Mouse (Mus musculus): ENCODE measurements around the gene Slc25a24. TPM values are rescaled to one million over a fixed set of nuclear protein-coding genes. Genes with fewer than 3 reads are reported as not detected.
A peak's percentile ranks its signal among the peaks of the same experiment; 100 is the strongest.

Gene Slc25a24
- polyA plus RNA-seq, 1 experiment from 2014 or later, result 3.6 TPM

DNA sequence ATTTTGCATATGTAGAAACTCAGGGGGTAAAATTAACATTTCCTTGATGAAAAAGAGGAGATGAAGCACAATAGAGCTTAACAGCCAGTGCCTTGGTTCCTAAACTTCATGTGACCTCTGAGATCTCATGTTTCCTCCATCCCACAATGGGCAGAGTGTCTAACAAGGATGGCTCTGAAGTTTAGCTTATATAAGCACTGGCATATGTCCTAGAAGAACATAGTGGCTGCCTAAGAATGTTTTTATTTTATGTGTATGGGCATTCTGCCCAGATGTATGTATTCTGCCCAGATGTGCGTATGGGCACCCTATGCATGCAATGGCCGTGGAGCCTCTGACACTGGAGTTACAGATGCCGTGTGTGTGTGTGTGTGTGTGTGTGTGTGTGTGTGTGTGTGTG is 34.5 kb downstream of the Slc25a24 start:
- H3K9ac ChIP-seq (ENCODE audit: low read depth, low read length), result no peak overlapping the region
- no peak overlapping the region for H3K4me2 ChIP-seq (ENCODE audit: low read length)
- no peaks in the 10 kb centered on the region for H3K36me3 ChIP-seq (ENCODE audit: control insufficient read depth, insufficient read depth, low read length)
- no peak for ATAC-seq
- no peaks in the 10 kb centered on the region for H3K4me1 ChIP-seq (ENCODE audit: control insufficient read depth, insufficient read depth, low read depth, low read length)
- WGBS, result 72% methylated on average over 3 of the region's 3 CpGs
- H3K9me3 ChIP-seq (ENCODE audit: control insufficient read depth, low read length), result no peaks in the 10 kb centered on the region
- no peaks in the 10 kb centered on the region for H3K27me3 ChIP-seq (replicated peaks; ENCODE audit: control insufficient read depth, insufficient read depth, low read length)
- H3K27ac ChIP-seq (ENCODE audit: low read depth, low read length), result no peak overlapping the region
- H3K4me3 ChIP-seq (ENCODE audit: low read length), result no peak overlapping the region

DNA sequence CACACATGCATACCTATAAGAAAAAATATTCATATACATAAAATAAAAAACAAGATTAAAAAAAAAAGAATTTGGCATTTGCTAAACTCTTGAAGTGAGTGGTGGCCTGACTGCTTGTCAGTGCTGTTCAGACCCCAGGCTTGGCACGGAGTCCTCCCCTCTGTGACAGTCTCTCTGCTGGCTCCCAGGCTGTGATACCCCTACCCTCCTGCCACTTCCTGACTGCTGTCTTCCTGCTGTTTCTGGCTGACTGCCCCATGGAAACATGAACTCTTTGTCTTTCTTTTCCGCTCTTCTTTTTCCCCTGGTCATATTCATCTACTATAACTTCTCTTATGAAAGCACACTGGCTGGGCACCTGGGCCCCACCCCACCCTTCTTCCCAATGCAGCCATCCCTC is 41.1 kb downstream of the Slc25a24 start:
- Histone ChIP-seq H3K9me3 (ENCODE audit: control insufficient read depth, low read length) (no peaks in the 10 kb centered on the region), H3K27ac (ENCODE audit: low read depth, low read length) (no peak overlapping the region), H3K36me3 (ENCODE audit: control insufficient read depth, insufficient read depth, low read length) (no peaks in the 10 kb centered on the region), H3K9ac (ENCODE audit: low read depth, low read length) (no peak overlapping the region), H3K4me2 (ENCODE audit: low read length) (no peak overlapping the region), H3K27me3 (replicated peaks; ENCODE audit: control insufficient read depth, insufficient read depth, low read length) (no peaks in the 10 kb centered on the region), H3K4me3 (ENCODE audit: low read length) (no peak overlapping the region), H3K4me1 (ENCODE audit: control insufficient read depth, insufficient read depth, low read depth, low read length) (no peaks in the 10 kb centered on the region)
- 61% methylated on average over 2 of the region's 2 CpGs for WGBS
- ATAC-seq, result peak; percentile 52; the same call in 1 of the 2 replicates

DNA sequence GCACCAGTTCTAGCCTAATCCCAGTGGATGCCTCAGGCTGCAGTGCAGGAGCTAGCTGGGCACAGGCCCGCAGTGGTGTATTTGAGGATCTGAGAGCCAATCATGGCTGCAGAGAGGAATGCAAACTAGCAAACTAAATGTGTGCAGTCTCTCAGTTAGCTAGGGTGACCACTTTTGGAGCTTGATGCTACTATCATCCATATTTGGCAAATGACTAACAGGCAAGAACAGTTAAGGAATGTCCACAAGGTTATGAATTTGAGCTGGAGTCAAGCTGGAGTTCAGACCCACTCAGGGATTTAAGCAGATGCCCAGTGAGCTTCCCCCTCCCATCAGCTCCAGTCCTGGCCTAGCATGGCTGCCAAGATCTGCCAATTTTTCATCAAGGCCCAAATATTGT is 41.7 kb downstream of the Slc25a24 start:
- Histone ChIP-seq H3K36me3 (ENCODE audit: control insufficient read depth, insufficient read depth, low read length) (no peaks in the 10 kb centered on the region), H3K4me2 (ENCODE audit: low read length) (no peak overlapping the region), H3K27ac (ENCODE audit: low read depth, low read length) (no peak overlapping the region), H3K9ac (ENCODE audit: low read depth, low read length) (no peak overlapping the region), H3K9me3 (ENCODE audit: control insufficient read depth, low read length) (no peaks in the 10 kb centered on the region), H3K4me1 (ENCODE audit: control insufficient read depth, insufficient read depth, low read depth, low read length) (no peaks in the 10 kb centered on the region), H3K27me3 (replicated peaks; ENCODE audit: control insufficient read depth, insufficient read depth, low read length) (no peaks in the 10 kb centered on the region), H3K4me3 (ENCODE audit: low read length) (no peak overlapping the region)
- no peak for ATAC-seq
- WGBS, result 94% methylated on average over 1 of the region's 1 CpGs

DNA sequence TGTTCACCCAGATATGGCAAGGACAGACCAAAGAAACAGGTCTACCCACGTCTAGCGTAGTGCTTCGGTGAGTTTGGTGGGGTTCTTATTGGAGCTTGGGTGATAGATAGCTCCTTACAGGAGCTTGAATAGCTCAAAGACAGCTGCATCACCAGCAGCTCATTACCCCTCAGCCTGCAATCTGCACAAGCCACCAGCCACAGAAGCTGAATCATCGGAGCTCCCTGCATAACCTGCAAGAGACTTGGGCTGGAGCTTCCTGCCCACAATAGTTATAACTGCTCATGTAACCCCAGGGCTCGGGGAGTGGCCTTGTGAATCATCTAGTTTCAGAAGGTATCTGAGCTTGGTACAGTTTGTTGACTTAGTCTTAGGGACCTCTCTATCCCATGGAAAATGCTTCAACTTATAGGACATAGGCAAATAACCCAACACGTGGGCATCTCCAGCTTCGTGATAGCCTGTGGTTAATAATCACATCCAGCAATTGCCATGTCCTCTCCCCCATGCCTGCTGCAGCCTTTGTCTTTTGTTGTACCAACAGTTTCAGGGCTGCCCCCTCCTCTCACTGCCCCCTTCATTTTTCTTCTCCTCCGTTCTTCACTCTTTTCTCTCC is 42.4 kb downstream of the Slc25a24 start:
- no peaks in the 10 kb centered on the region for H3K27me3 ChIP-seq (replicated peaks; ENCODE audit: control insufficient read depth, insufficient read depth, low read length)
- WGBS, result 83% methylated on average over 8 of the region's 8 CpGs
- no peak overlapping the region for H3K9ac ChIP-seq (ENCODE audit: low read depth, low read length)
- H3K4me3 ChIP-seq (ENCODE audit: low read length), result no peak overlapping the region
- no peak for ATAC-seq
- H3K27ac ChIP-seq (ENCODE audit: low read depth, low read length), result no peak overlapping the region
- no peaks in the 10 kb centered on the region for H3K36me3 ChIP-seq (ENCODE audit: control insufficient read depth, insufficient read depth, low read length)
- no peaks in the 10 kb centered on the region for H3K9me3 ChIP-seq (ENCODE audit: control insufficient read depth, low read length)
- no peak overlapping the region for H3K4me2 ChIP-seq (ENCODE audit: low read length)
- no peaks in the 10 kb centered on the region for H3K4me1 ChIP-seq (ENCODE audit: control insufficient read depth, insufficient read depth, low read depth, low read length)

DNA sequence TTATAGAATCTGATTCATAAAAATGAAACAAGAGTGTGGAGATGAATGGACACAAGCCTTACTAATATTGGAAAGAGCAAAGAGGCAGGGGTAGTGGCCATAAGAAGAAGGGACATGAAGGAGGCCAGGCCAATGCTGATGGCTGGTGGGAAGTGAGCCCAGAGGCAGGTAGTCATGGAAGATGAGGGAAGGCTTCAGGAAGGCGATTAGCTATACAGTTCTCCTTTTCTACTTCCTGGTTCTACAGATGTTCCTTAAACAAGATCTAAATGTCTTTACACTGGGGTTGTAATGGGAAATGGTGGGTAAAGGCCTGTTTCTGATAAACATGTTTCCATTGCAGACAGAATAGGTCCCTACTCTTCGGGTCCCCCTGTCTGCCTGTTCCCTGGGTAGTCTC is 46.2 kb downstream of the Slc25a24 start:
- Histone ChIP-seq H3K27me3 (replicated peaks; ENCODE audit: control insufficient read depth, insufficient read depth, low read length) (no peaks in the 10 kb centered on the region), H3K27ac (ENCODE audit: low read depth, low read length) (no peak overlapping the region), H3K4me2 (ENCODE audit: low read length) (no peak overlapping the region), H3K9ac (ENCODE audit: low read depth, low read length) (no peak overlapping the region), H3K4me3 (ENCODE audit: low read length) (no peak overlapping the region), H3K9me3 (ENCODE audit: control insufficient read depth, low read length) (no peaks in the 10 kb centered on the region), H3K36me3 (ENCODE audit: control insufficient read depth, insufficient read depth, low read length) (no peaks in the 10 kb centered on the region), H3K4me1 (ENCODE audit: control insufficient read depth, insufficient read depth, low read depth, low read length) (no peaks in the 10 kb centered on the region)
- no peak for ATAC-seq
- 95% methylated on average over 2 of the region's 2 CpGs for WGBS

DNA sequence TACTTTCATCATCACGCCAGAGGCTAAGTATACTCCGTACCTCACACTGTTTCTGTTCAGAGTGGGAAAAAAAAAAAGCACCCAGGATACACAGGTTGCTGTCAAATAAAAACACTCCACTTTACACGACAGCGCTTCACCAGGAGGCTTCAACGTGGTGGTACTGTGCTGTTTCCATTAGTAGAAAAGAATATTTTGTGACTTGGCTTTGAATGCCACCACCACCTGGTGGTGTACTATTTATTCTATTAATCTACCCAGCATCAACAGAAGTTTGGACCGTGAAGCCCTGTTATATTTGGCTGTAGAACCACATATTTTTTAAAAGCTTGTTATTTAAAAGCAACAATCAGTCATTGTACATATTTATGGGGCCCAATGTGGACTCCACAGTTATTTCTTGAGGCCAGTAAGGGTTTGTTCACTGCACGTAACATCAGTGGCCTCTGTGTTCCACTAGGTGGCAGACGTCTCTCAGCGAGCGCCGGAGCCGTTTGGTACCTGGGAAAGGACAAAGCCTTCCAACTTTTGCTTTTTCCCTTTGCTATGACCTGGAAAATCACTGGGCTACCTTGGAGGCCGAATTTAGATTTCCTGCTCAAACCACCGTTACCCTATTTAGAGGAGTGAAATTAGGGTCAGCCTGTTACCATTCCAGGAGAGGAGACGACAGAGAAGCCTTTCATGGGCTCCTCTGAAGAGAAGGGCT is 48.3 kb downstream of the Slc25a24 start:
- no peaks in the 10 kb centered on the region for H3K9me3 ChIP-seq (ENCODE audit: control insufficient read depth, low read length)
- H3K27ac ChIP-seq (ENCODE audit: low read depth, low read length), result no peak overlapping the region
- no peaks in the 10 kb centered on the region for H3K27me3 ChIP-seq (replicated peaks; ENCODE audit: control insufficient read depth, insufficient read depth, low read length)
- H3K36me3 ChIP-seq (ENCODE audit: control insufficient read depth, insufficient read depth, low read length), result no peaks in the 10 kb centered on the region
- H3K4me3 ChIP-seq (ENCODE audit: low read length), result no peak overlapping the region
- peak; percentile 93 for ATAC-seq
- no peak overlapping the region for H3K9ac ChIP-seq (ENCODE audit: low read depth, low read length)
- 27% methylated on average over 15 of the region's 15 CpGs for WGBS
- H3K4me1 ChIP-seq (ENCODE audit: control insufficient read depth, insufficient read depth, low read depth, low read length), result no peaks in the 10 kb centered on the region
- peak overlapping the region; percentile 33 for H3K4me2 ChIP-seq (ENCODE audit: low read length)

DNA sequence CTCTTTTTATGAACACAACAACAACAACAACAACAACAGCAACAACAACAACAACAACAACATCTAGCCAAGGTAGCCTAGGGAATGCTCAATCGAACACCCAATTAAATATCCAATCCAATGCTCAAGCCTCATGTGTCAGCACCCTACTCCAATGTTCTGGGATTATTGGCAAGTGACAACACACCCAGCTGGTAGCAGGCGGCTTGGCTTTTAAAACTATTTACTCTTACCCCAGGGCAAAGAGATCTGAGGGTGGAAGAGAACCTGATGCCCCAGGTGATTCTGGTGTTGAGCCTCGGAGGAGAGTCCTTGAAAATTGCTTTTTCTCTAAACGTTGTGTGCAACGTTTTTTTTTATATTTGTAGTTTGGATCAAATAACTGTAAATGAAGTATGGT is 51.4 kb downstream of the Slc25a24 start:
- Histone ChIP-seq H3K4me2 (ENCODE audit: low read length) (no peak overlapping the region), H3K36me3 (ENCODE audit: control insufficient read depth, insufficient read depth, low read length) (no peaks in the 10 kb centered on the region), H3K4me1 (ENCODE audit: control insufficient read depth, insufficient read depth, low read depth, low read length) (no peaks in the 10 kb centered on the region), H3K27ac (ENCODE audit: low read depth, low read length) (no peak overlapping the region), H3K4me3 (ENCODE audit: low read length) (no peak overlapping the region), H3K9me3 (ENCODE audit: control insufficient read depth, low read length) (no peaks in the 10 kb centered on the region), H3K9ac (ENCODE audit: low read depth, low read length) (no peak overlapping the region), H3K27me3 (replicated peaks; ENCODE audit: control insufficient read depth, insufficient read depth, low read length) (no peaks in the 10 kb centered on the region)
- 82% methylated on average over 5 of the region's 5 CpGs for WGBS
- ATAC-seq, result no peak

DNA sequence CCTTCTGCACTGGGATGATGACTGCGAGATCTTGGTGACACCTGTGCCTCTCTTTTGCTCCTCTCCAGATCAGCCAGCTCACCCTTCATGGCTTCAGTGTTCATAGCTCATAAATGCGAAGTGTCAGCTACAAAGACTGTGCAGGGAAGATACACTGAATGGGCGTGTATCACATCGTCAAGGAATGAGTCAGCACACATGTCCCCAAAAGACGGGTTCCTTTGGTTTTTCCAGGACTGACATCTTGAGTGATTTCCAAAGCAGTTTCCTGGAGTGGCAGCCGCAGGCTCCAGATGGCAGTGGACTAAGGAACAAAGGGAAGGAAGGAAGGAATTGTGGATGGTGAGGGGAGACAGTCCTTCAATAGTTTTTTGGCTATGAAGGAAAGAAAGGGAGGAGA is 55.8 kb downstream of the Slc25a24 start:
- H3K27me3 ChIP-seq (replicated peaks; ENCODE audit: control insufficient read depth, insufficient read depth, low read length), result no peaks in the 10 kb centered on the region
- no peak overlapping the region for H3K4me3 ChIP-seq (ENCODE audit: low read length)
- H3K9me3 ChIP-seq (ENCODE audit: control insufficient read depth, low read length), result no peaks in the 10 kb centered on the region
- no peaks in the 10 kb centered on the region for H3K36me3 ChIP-seq (ENCODE audit: control insufficient read depth, insufficient read depth, low read length)
- 36% methylated on average over 6 of the region's 6 CpGs for WGBS
- peak; percentile 44; the same call in 1 of the 2 replicates for ATAC-seq
- no peak overlapping the region for H3K4me2 ChIP-seq (ENCODE audit: low read length)
- H3K4me1 ChIP-seq (ENCODE audit: control insufficient read depth, insufficient read depth, low read depth, low read length), result no peaks in the 10 kb centered on the region
- H3K27ac ChIP-seq (ENCODE audit: low read depth, low read length), result no peak overlapping the region
- H3K9ac ChIP-seq (ENCODE audit: low read depth, low read length), result no peak overlapping the region

DNA sequence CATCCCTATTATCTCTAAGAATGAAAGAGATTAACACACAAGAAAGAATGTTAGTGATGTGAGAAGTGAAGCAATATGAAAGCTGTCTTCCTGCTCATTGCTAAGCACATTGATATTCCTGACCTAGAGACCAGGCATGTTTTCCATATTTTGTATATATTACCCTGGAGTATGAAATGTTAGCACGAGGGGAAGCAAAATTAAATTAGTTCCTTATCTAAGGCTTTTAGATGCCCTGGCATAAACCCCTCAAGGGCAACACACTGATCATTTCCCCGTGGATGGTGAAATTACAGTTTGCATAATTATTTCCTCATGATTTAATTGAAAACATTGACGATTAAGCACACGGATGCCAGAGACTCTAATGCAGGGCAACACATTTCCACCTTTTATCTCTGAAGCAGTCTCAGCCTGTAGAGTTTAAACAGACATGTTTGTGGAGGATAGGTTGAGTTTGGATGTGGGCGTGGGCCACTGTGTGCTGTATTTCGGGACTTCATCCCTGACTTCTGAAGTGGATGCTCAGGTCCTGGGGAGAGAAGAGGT is 56.7 kb downstream of the Slc25a24 start:
- no peaks in the 10 kb centered on the region for H3K36me3 ChIP-seq (ENCODE audit: control insufficient read depth, insufficient read depth, low read length)
- no peak overlapping the region for H3K4me2 ChIP-seq (ENCODE audit: low read length)
- no peaks in the 10 kb centered on the region for H3K27me3 ChIP-seq (replicated peaks; ENCODE audit: control insufficient read depth, insufficient read depth, low read length)
- no peaks in the 10 kb centered on the region for H3K4me1 ChIP-seq (ENCODE audit: control insufficient read depth, insufficient read depth, low read depth, low read length)
- no peaks in the 10 kb centered on the region for H3K9me3 ChIP-seq (ENCODE audit: control insufficient read depth, low read length)
- 60% methylated on average over 6 of the region's 6 CpGs for WGBS
- no peak overlapping the region for H3K27ac ChIP-seq (ENCODE audit: low read depth, low read length)
- ATAC-seq, result no peak
- no peak overlapping the region for H3K9ac ChIP-seq (ENCODE audit: low read depth, low read length)
- no peak overlapping the region for H3K4me3 ChIP-seq (ENCODE audit: low read length)
